Mouse (Mus musculus): Measurements from ENCODE around the gene Fbxl2. TPM values are rescaled to one million over a fixed set of nuclear protein-coding genes. Genes with fewer than 3 reads are reported as not detected.

Fbxl2 gene
- polyA plus RNA-seq, 1 experiment from 2014 or later = 3.6 TPM

- Histone ChIP-seq H3K27ac (ENCODE audit: low read length) (no peak overlapping the region), H3K4me1 (replicated peaks; ENCODE audit: control insufficient read depth, insufficient read depth, low read length) (no peaks in the 10 kb centered on the region), H3K36me3 (ENCODE audit: control insufficient read depth, insufficient read depth, low read length) (peaks cover 9% of the 10 kb centered on the region), H3K4me2 (ENCODE audit: low read depth, low read length) (no peak overlapping the region), H3K27me3 (ENCODE audit: control insufficient read depth, insufficient read depth, low read depth, low read length) (no peaks in the 10 kb centered on the region), H3K4me3 (ENCODE audit: low read length) (no peak overlapping the region), H3K9ac (ENCODE audit: low read length) (no peak overlapping the region), H3K9me3 (ENCODE audit: control insufficient read depth, low read length) (no peaks in the 10 kb centered on the region)
- ATAC-seq (ENCODE audit: low read depth) = no peak; the same call in 1 of the 2 replicates
- 61% methylated on average over 16 of the region's 16 CpGs for WGBS
Observed at GRCm38 (mm10) chr9:113981099-113981880, 64.7 kb downstream of the Fbxl2 start.

- H3K27ac ChIP-seq (ENCODE audit: low read length) = no peak overlapping the region
- no peaks in the 10 kb centered on the region for H3K27me3 ChIP-seq (ENCODE audit: control insufficient read depth, insufficient read depth, low read depth, low read length)
- no peak overlapping the region for H3K4me2 ChIP-seq (ENCODE audit: low read depth, low read length)
- H3K9ac ChIP-seq (ENCODE audit: low read length) = no peak overlapping the region
- no peaks in the 10 kb centered on the region for H3K4me1 ChIP-seq (replicated peaks; ENCODE audit: control insufficient read depth, insufficient read depth, low read length)
- 88% methylated on average over 13 of the region's 13 CpGs for WGBS
- H3K4me3 ChIP-seq (ENCODE audit: low read length) = no peak overlapping the region
- peaks cover 19% of the 10 kb centered on the region for H3K36me3 ChIP-seq (ENCODE audit: control insufficient read depth, insufficient read depth, low read length)
- no peaks in the 10 kb centered on the region for H3K9me3 ChIP-seq (ENCODE audit: control insufficient read depth, low read length)
- ATAC-seq (ENCODE audit: low read depth) = no peak
Observed at GRCm38 (mm10) chr9:113979356-113979755, 66.6 kb downstream of the Fbxl2 start.

GRCm38 (mm10) chr9:113978656-113979055 is 67.3 kb downstream of the Fbxl2 start:
- H3K9me3 ChIP-seq (ENCODE audit: control insufficient read depth, low read length) = no peaks in the 10 kb centered on the region
- no peaks in the 10 kb centered on the region for H3K27me3 ChIP-seq (ENCODE audit: control insufficient read depth, insufficient read depth, low read depth, low read length)
- no peak overlapping the region for H3K4me2 ChIP-seq (ENCODE audit: low read depth, low read length)
- no peak overlapping the region for H3K9ac ChIP-seq (ENCODE audit: low read length)
- H3K36me3 ChIP-seq (ENCODE audit: control insufficient read depth, insufficient read depth, low read length) = peaks cover 26% of the 10 kb centered on the region
- no peaks in the 10 kb centered on the region for H3K4me1 ChIP-seq (replicated peaks; ENCODE audit: control insufficient read depth, insufficient read depth, low read length)
- H3K4me3 ChIP-seq (ENCODE audit: low read length) = no peak overlapping the region
- no peak for ATAC-seq (ENCODE audit: low read depth)
- 73% methylated on average over 7 of the region's 7 CpGs for WGBS
- H3K27ac ChIP-seq (ENCODE audit: low read length) = no peak overlapping the region

- H3K36me3 ChIP-seq (ENCODE audit: control insufficient read depth, insufficient read depth, low read length) = peaks cover 35% of the 10 kb centered on the region
- 0 out of 2 replicates have a peak, but pooled peaks have one; percentile 21 for ATAC-seq (ENCODE audit: low read depth)
- H3K27me3 ChIP-seq (ENCODE audit: control insufficient read depth, insufficient read depth, low read depth, low read length) = no peaks in the 10 kb centered on the region
- H3K4me3 ChIP-seq (ENCODE audit: low read length) = no peak overlapping the region
- no peak overlapping the region for H3K4me2 ChIP-seq (ENCODE audit: low read depth, low read length)
- no peak overlapping the region for H3K9ac ChIP-seq (ENCODE audit: low read length)
- no peak overlapping the region for H3K27ac ChIP-seq (ENCODE audit: low read length)
- WGBS = 70% methylated on average over 11 of the region's 11 CpGs
- H3K4me1 ChIP-seq (replicated peaks; ENCODE audit: control insufficient read depth, insufficient read depth, low read length) = no peaks in the 10 kb centered on the region
- H3K9me3 ChIP-seq (ENCODE audit: control insufficient read depth, low read length) = no peaks in the 10 kb centered on the region
Observed at GRCm38 (mm10) chr9:113977225-113977840, 68.7 kb downstream of the Fbxl2 start.

- H3K9me3 ChIP-seq (ENCODE audit: control insufficient read depth, low read length) = no peaks in the 10 kb centered on the region
- no peak overlapping the region for H3K9ac ChIP-seq (ENCODE audit: low read length)
- WGBS = 91% methylated on average over 10 of the region's 10 CpGs
- no peaks in the 10 kb centered on the region for H3K27me3 ChIP-seq (ENCODE audit: control insufficient read depth, insufficient read depth, low read depth, low read length)
- no peak overlapping the region for H3K4me2 ChIP-seq (ENCODE audit: low read depth, low read length)
- no peak for ATAC-seq (ENCODE audit: low read depth)
- peaks cover 35% of the 10 kb centered on the region for H3K36me3 ChIP-seq (ENCODE audit: control insufficient read depth, insufficient read depth, low read length)
- H3K27ac ChIP-seq (ENCODE audit: low read length) = no peak overlapping the region
- H3K4me1 ChIP-seq (replicated peaks; ENCODE audit: control insufficient read depth, insufficient read depth, low read length) = no peaks in the 10 kb centered on the region
- H3K4me3 ChIP-seq (ENCODE audit: low read length) = no peak overlapping the region
Observed at GRCm38 (mm10) chr9:113976264-113976663, 69.7 kb downstream of the Fbxl2 start.

GRCm38 (mm10) chr9:113975442-113975841 is 70.5 kb downstream of the Fbxl2 start:
- H3K4me3 ChIP-seq (ENCODE audit: low read length) = no peak overlapping the region
- peaks cover 35% of the 10 kb centered on the region for H3K36me3 ChIP-seq (ENCODE audit: control insufficient read depth, insufficient read depth, low read length)
- no peaks in the 10 kb centered on the region for H3K27me3 ChIP-seq (ENCODE audit: control insufficient read depth, insufficient read depth, low read depth, low read length)
- H3K9ac ChIP-seq (ENCODE audit: low read length) = no peak overlapping the region
- no peak for ATAC-seq (ENCODE audit: low read depth)
- WGBS = 72% methylated on average over 7 of the region's 7 CpGs
- no peak overlapping the region for H3K4me2 ChIP-seq (ENCODE audit: low read depth, low read length)
- no peaks in the 10 kb centered on the region for H3K9me3 ChIP-seq (ENCODE audit: control insufficient read depth, low read length)
- no peaks in the 10 kb centered on the region for H3K4me1 ChIP-seq (replicated peaks; ENCODE audit: control insufficient read depth, insufficient read depth, low read length)
- H3K27ac ChIP-seq (ENCODE audit: low read length) = no peak overlapping the region

GRCm38 (mm10) chr9:113974945-113975344 is 71.0 kb downstream of the Fbxl2 start:
- Histone ChIP-seq H3K4me1 (replicated peaks; ENCODE audit: control insufficient read depth, insufficient read depth, low read length) (no peaks in the 10 kb centered on the region), H3K4me3 (ENCODE audit: low read length) (no peak overlapping the region), H3K9ac (ENCODE audit: low read length) (no peak overlapping the region), H3K9me3 (ENCODE audit: control insufficient read depth, low read length) (no peaks in the 10 kb centered on the region), H3K4me2 (ENCODE audit: low read depth, low read length) (no peak overlapping the region), H3K27me3 (ENCODE audit: control insufficient read depth, insufficient read depth, low read depth, low read length) (no peaks in the 10 kb centered on the region), H3K36me3 (ENCODE audit: control insufficient read depth, insufficient read depth, low read length) (peaks cover 35% of the 10 kb centered on the region), H3K27ac (ENCODE audit: low read length) (no peak overlapping the region)
- no peak for ATAC-seq (ENCODE audit: low read depth)
- WGBS = 89% methylated on average over 4 of the region's 4 CpGs

- ATAC-seq (ENCODE audit: low read depth) = no peak
- H3K9ac ChIP-seq (ENCODE audit: low read length) = no peak overlapping the region
- WGBS = 79% methylated on average over 4 of the region's 4 CpGs
Observed at GRCm38 (mm10) chr9:113973857-113974256, 72.1 kb downstream of the Fbxl2 start.

GRCm38 (mm10) chr9:113971615-113972014 is 74.4 kb downstream of the Fbxl2 start:
- Histone ChIP-seq H3K27ac (ENCODE audit: low read length) (no peak overlapping the region), H3K4me1 (replicated peaks; ENCODE audit: control insufficient read depth, insufficient read depth, low read length) (no peaks in the 10 kb centered on the region), H3K36me3 (ENCODE audit: control insufficient read depth, insufficient read depth, low read length) (peaks cover 56% of the 10 kb centered on the region), H3K9ac (ENCODE audit: low read length) (no peak overlapping the region), H3K4me2 (ENCODE audit: low read depth, low read length) (no peak overlapping the region), H3K27me3 (ENCODE audit: control insufficient read depth, insufficient read depth, low read depth, low read length) (no peaks in the 10 kb centered on the region), H3K9me3 (ENCODE audit: control insufficient read depth, low read length) (no peaks in the 10 kb centered on the region), H3K4me3 (ENCODE audit: low read length) (no peak overlapping the region)
- 73% methylated on average over 8 of the region's 8 CpGs for WGBS
- no peak for ATAC-seq (ENCODE audit: low read depth)

More at GRCm38 (mm10) chr9:113973857-113974256, 72.1 kb downstream of the Fbxl2 start:
- Histone ChIP-seq H3K27me3 (ENCODE audit: control insufficient read depth, insufficient read depth, low read depth, low read length) (no peaks in the 10 kb centered on the region), H3K4me1 (replicated peaks; ENCODE audit: control insufficient read depth, insufficient read depth, low read length) (no peaks in the 10 kb centered on the region), H3K27ac (ENCODE audit: low read length) (no peak overlapping the region), H3K9me3 (ENCODE audit: control insufficient read depth, low read length) (no peaks in the 10 kb centered on the region), H3K4me3 (ENCODE audit: low read length) (no peak overlapping the region), H3K4me2 (ENCODE audit: low read depth, low read length) (no peak overlapping the region), H3K36me3 (ENCODE audit: control insufficient read depth, insufficient read depth, low read length) (peaks cover 46% of the 10 kb centered on the region)
